Mouse (Mus musculus) C2C12 (cell line): ENCODE results near the gene Olfr18.

Source experiments
- CTCF ChIP-seq: IDR thresholded peaks from one replicate; pipeline ENCODE4 v1.5.1; 2011; ENCODE audit not compliant: control insufficient read depth, insufficient read depth, insufficient read length
- FOSL1 ChIP-seq: IDR thresholded peaks from one replicate; pipeline ENCODE4 v1.8.0; 2011; ENCODE audit warnings: mild to moderate bottlenecking, low read length; ENCODE audit not compliant: poor library complexity, insufficient read depth, severe bottlenecking
- MAX ChIP-seq: IDR thresholded peaks from one replicate; pipeline ENCODE4 v1.6.1; 2011; ENCODE audit warnings: mild to moderate bottlenecking, control low read depth
- MYOD1 ChIP-seq: IDR thresholded peaks from one replicate; pipeline ENCODE4 v1.6.1; 2011; ENCODE audit warnings: low read depth; ENCODE audit not compliant: control insufficient read depth, insufficient read length
- MYOG ChIP-seq: IDR thresholded peaks from one replicate; pipeline ENCODE4 v1.6.1; 2011; ENCODE audit not compliant: control insufficient read depth, insufficient read length; ENCODE audit errors: extremely low read depth
- USF1 ChIP-seq: IDR thresholded peaks from one replicate; pipeline ENCODE4 v1.6.1; 2011; ENCODE audit warnings: low read depth, mild to moderate bottlenecking, control low read depth, moderate library complexity

GRCm38 (mm10) chr9:20298232-20298631 lies 37.7 kb downstream of the Olfr18 start, which contains the start of gene Olfr873:
- TF ChIP-seq MAX (no peak), CTCF (no peak), USF1 (no peak), MYOG (no peak), FOSL1 (no peak), MYOD1 (no peak)
